Mouse (Mus musculus): ENCODE data around the gene Cldn11. TPM values are rescaled to one million over a fixed set of nuclear protein-coding genes. Genes with fewer than 3 reads are reported as not detected.

The Cldn11 gene
- polyA plus RNA-seq, 1 experiment from 2014 or later = 8.7 TPM

- Histone ChIP-seq H3K36me3 (ENCODE audit: control insufficient read depth, insufficient read depth, low read length) (no peaks in the 10 kb centered on the region), H3K27ac (ENCODE audit: low read depth, low read length) (no peak overlapping the region), H3K4me1 (ENCODE audit: control insufficient read depth, insufficient read depth, low read length) (peaks cover 3% of the 10 kb centered on the region; the same call in 1 of the 2 replicates), H3K4me2 (no peak overlapping the region), H3K9me3 (ENCODE audit: control insufficient read depth, low read length) (no peaks in the 10 kb centered on the region), H3K4me3 (ENCODE audit: low read depth, low read length) (no peak overlapping the region), H3K27me3 (ENCODE audit: control insufficient read depth, insufficient read depth, low read length) (peaks cover 12% of the 10 kb centered on the region), H3K9ac (ENCODE audit: low read length) (no peak overlapping the region)
- ATAC-seq (ENCODE audit: low FRiP score) (peak; percentile 80), DNase-seq (ENCODE audit: low spot score, missing footprints) (peak; percentile 96)
- WGBS = 15% methylated on average over 14 of the region's 14 CpGs
Observed at GRCm38 (mm10) chr3:31145641-31146290, 4.0 kb upstream of the Cldn11 start.

GRCm38 (mm10) chr3:31148595-31148994 is 1.1 kb upstream of the Cldn11 start:
- H3K36me3 ChIP-seq (ENCODE audit: control insufficient read depth, insufficient read depth, low read length) = no peaks in the 10 kb centered on the region
- DNase-seq (ENCODE audit: low spot score, missing footprints) = no peak
- peaks cover 3% of the 10 kb centered on the region; the same call in 1 of the 2 replicates for H3K4me1 ChIP-seq (ENCODE audit: control insufficient read depth, insufficient read depth, low read length)
- H3K9me3 ChIP-seq (ENCODE audit: control insufficient read depth, low read length) = no peaks in the 10 kb centered on the region
- H3K27me3 ChIP-seq (ENCODE audit: control insufficient read depth, insufficient read depth, low read length) = peaks cover 14% of the 10 kb centered on the region
- no peak overlapping the region for H3K27ac ChIP-seq (ENCODE audit: low read depth, low read length)
- 88% methylated on average over 7 of the region's 7 CpGs for WGBS
- H3K4me3 ChIP-seq (ENCODE audit: low read depth, low read length) = no peak overlapping the region
- no peak overlapping the region for H3K4me2 ChIP-seq
- no peak overlapping the region for H3K9ac ChIP-seq (ENCODE audit: low read length)
- no peak for ATAC-seq (ENCODE audit: low FRiP score)

- Histone ChIP-seq H3K36me3 (ENCODE audit: control insufficient read depth, insufficient read depth, low read length) (no peaks in the 10 kb centered on the region), H3K9ac (ENCODE audit: low read length) (no peak overlapping the region), H3K27me3 (ENCODE audit: control insufficient read depth, insufficient read depth, low read length) (peaks cover 14% of the 10 kb centered on the region), H3K4me1 (ENCODE audit: control insufficient read depth, insufficient read depth, low read length) (peaks cover 3% of the 10 kb centered on the region; the same call in 1 of the 2 replicates), H3K4me3 (ENCODE audit: low read depth, low read length) (no peak overlapping the region), H3K9me3 (ENCODE audit: control insufficient read depth, low read length) (no peaks in the 10 kb centered on the region), H3K27ac (ENCODE audit: low read depth, low read length) (no peak overlapping the region), H3K4me2 (no peak overlapping the region)
- WGBS = 70% methylated on average over 6 of the region's 6 CpGs
- ATAC-seq (ENCODE audit: low FRiP score) = no peak
- DNase-seq (ENCODE audit: low spot score, missing footprints) = no peak
Observed at GRCm38 (mm10) chr3:31152108-31152507, 2.4 kb downstream of the Cldn11 start.

GRCm38 (mm10) chr3:31156126-31156525 is 6.4 kb downstream of the Cldn11 start:
- WGBS = 54% methylated on average over 3 of the region's 3 CpGs

GRCm38 (mm10) chr3:31157776-31158175 is 8.1 kb downstream of the Cldn11 start:
- Histone ChIP-seq H3K4me1 (ENCODE audit: control insufficient read depth, insufficient read depth, low read length) (no peaks in the 10 kb centered on the region), H3K27ac (ENCODE audit: low read depth, low read length) (no peak overlapping the region), H3K4me2 (no peak overlapping the region), H3K4me3 (ENCODE audit: low read depth, low read length) (no peak overlapping the region), H3K27me3 (ENCODE audit: control insufficient read depth, insufficient read depth, low read length) (no peaks in the 10 kb centered on the region), H3K36me3 (ENCODE audit: control insufficient read depth, insufficient read depth, low read length) (no peaks in the 10 kb centered on the region), H3K9me3 (ENCODE audit: control insufficient read depth, low read length) (no peaks in the 10 kb centered on the region), H3K9ac (ENCODE audit: low read length) (no peak overlapping the region)
- DNase-seq (ENCODE audit: low spot score, missing footprints) = no peak
- 92% methylated on average over 15 of the region's 15 CpGs for WGBS
- no peak for ATAC-seq (ENCODE audit: low FRiP score)

More at GRCm38 (mm10) chr3:31156126-31156525, 6.4 kb downstream of the Cldn11 start:
- DNase-seq (ENCODE audit: low spot score, missing footprints) (no peak), ATAC-seq (ENCODE audit: low FRiP score) (no peak)
- Histone ChIP-seq H3K9me3 (ENCODE audit: control insufficient read depth, low read length) (no peaks in the 10 kb centered on the region), H3K9ac (ENCODE audit: low read length) (no peak overlapping the region), H3K4me2 (no peak overlapping the region), H3K4me1 (ENCODE audit: control insufficient read depth, insufficient read depth, low read length) (no peaks in the 10 kb centered on the region), H3K36me3 (ENCODE audit: control insufficient read depth, insufficient read depth, low read length) (no peaks in the 10 kb centered on the region), H3K27me3 (ENCODE audit: control insufficient read depth, insufficient read depth, low read length) (no peaks in the 10 kb centered on the region), H3K4me3 (ENCODE audit: low read depth, low read length) (no peak overlapping the region), H3K27ac (ENCODE audit: low read depth, low read length) (no peak overlapping the region)

GRCm38 (mm10) chr3:31160046-31160445 is 10.3 kb downstream of the Cldn11 start:
- H3K27ac ChIP-seq (ENCODE audit: low read depth, low read length) = no peak overlapping the region
- H3K27me3 ChIP-seq (ENCODE audit: control insufficient read depth, insufficient read depth, low read length) = no peaks in the 10 kb centered on the region
- WGBS = 84% methylated on average over 10 of the region's 10 CpGs
- H3K4me3 ChIP-seq (ENCODE audit: low read depth, low read length) = no peak overlapping the region
- H3K9me3 ChIP-seq (ENCODE audit: control insufficient read depth, low read length) = no peaks in the 10 kb centered on the region
- ATAC-seq (ENCODE audit: low FRiP score) (no peak), DNase-seq (ENCODE audit: low spot score, missing footprints) (no peak)
- no peaks in the 10 kb centered on the region for H3K4me1 ChIP-seq (ENCODE audit: control insufficient read depth, insufficient read depth, low read length)
- no peak overlapping the region for H3K4me2 ChIP-seq
- H3K9ac ChIP-seq (ENCODE audit: low read length) = no peak overlapping the region
- no peaks in the 10 kb centered on the region for H3K36me3 ChIP-seq (ENCODE audit: control insufficient read depth, insufficient read depth, low read length)

- Histone ChIP-seq H3K9me3 (ENCODE audit: control insufficient read depth, low read length) (no peaks in the 10 kb centered on the region), H3K9ac (ENCODE audit: low read length) (no peak overlapping the region), H3K27ac (ENCODE audit: low read depth, low read length) (no peak overlapping the region), H3K27me3 (ENCODE audit: control insufficient read depth, insufficient read depth, low read length) (no peaks in the 10 kb centered on the region), H3K4me2 (no peak overlapping the region), H3K4me1 (ENCODE audit: control insufficient read depth, insufficient read depth, low read length) (peaks cover 3% of the 10 kb centered on the region; the same call in 1 of the 2 replicates), H3K4me3 (ENCODE audit: low read depth, low read length) (no peak overlapping the region), H3K36me3 (ENCODE audit: control insufficient read depth, insufficient read depth, low read length) (no peaks in the 10 kb centered on the region)
- DNase-seq (ENCODE audit: low spot score, missing footprints) (no peak), ATAC-seq (ENCODE audit: low FRiP score) (no peak)
- 22% methylated on average over 6 of the region's 6 CpGs for WGBS
Observed at GRCm38 (mm10) chr3:31161336-31161735, 11.6 kb downstream of the Cldn11 start.

GRCm38 (mm10) chr3:31162860-31163259 is 13.1 kb downstream of the Cldn11 start:
- WGBS = 94% methylated on average over 14 of the region's 14 CpGs
- no peak for ATAC-seq (ENCODE audit: low FRiP score)

GRCm38 (mm10) chr3:31165803-31166202 is 16.1 kb downstream of the Cldn11 start:
- Histone ChIP-seq H3K27me3 (ENCODE audit: control insufficient read depth, insufficient read depth, low read length) (no peaks in the 10 kb centered on the region), H3K27ac (ENCODE audit: low read depth, low read length) (no peak overlapping the region), H3K9me3 (ENCODE audit: control insufficient read depth, low read length) (no peaks in the 10 kb centered on the region), H3K4me1 (ENCODE audit: control insufficient read depth, insufficient read depth, low read length) (peaks cover 6% of the 10 kb centered on the region; the same call in 1 of the 2 replicates), H3K4me2 (no peak overlapping the region), H3K4me3 (ENCODE audit: low read depth, low read length) (no peak overlapping the region), H3K36me3 (ENCODE audit: control insufficient read depth, insufficient read depth, low read length) (no peaks in the 10 kb centered on the region), H3K9ac (ENCODE audit: low read length) (no peak overlapping the region)
- no peak for DNase-seq (ENCODE audit: low spot score, missing footprints)
- WGBS = 63% methylated on average over 3 of the region's 3 CpGs
- 0 out of 2 replicates have a peak, but pooled peaks have one; percentile 36 for ATAC-seq (ENCODE audit: low FRiP score)

More at GRCm38 (mm10) chr3:31162860-31163259, 13.1 kb downstream of the Cldn11 start:
- no peak overlapping the region for H3K27ac ChIP-seq (ENCODE audit: low read depth, low read length)
- H3K36me3 ChIP-seq (ENCODE audit: control insufficient read depth, insufficient read depth, low read length) = no peaks in the 10 kb centered on the region
- H3K4me1 ChIP-seq (ENCODE audit: control insufficient read depth, insufficient read depth, low read length) = peaks cover 6% of the 10 kb centered on the region; the same call in 1 of the 2 replicates
- no peak overlapping the region for H3K9ac ChIP-seq (ENCODE audit: low read length)
- H3K4me2 ChIP-seq = no peak overlapping the region
- H3K4me3 ChIP-seq (ENCODE audit: low read depth, low read length) = no peak overlapping the region
- no peak for DNase-seq (ENCODE audit: low spot score, missing footprints)
- H3K27me3 ChIP-seq (ENCODE audit: control insufficient read depth, insufficient read depth, low read length) = no peaks in the 10 kb centered on the region
- H3K9me3 ChIP-seq (ENCODE audit: control insufficient read depth, low read length) = no peaks in the 10 kb centered on the region

Data from midbrain, embryonic 11.5 days (tissue).